Mouse (Mus musculus): Measurements from ENCODE around the gene Emcn. TPM values are rescaled to one million over a fixed set of nuclear protein-coding genes. Genes with fewer than 3 reads are reported as not detected.

Gene Emcn
- total RNA-seq, 1 experiment from 2014 or later, result not detected

GRCm38 (mm10) chr3:137367826-137368325, 27.0 kb downstream of the Emcn start:
- no peak for ATAC-seq (replicated peaks; ENCODE audit: insufficient number of reproducible peaks, low FRiP score, low TSS enrichment, poor library complexity, severe bottlenecking)

GRCm38 (mm10) chr3:137372854-137373253, 32.0 kb downstream of the Emcn start:
- ATAC-seq (replicated peaks; ENCODE audit: insufficient number of reproducible peaks, low FRiP score, low TSS enrichment, poor library complexity, severe bottlenecking), result no peak

- ATAC-seq (replicated peaks; ENCODE audit: insufficient number of reproducible peaks, low FRiP score, low TSS enrichment, poor library complexity, severe bottlenecking), result no peak
Measured at GRCm38 (mm10) chr3:137382311-137382710, 41.4 kb downstream of the Emcn start.

GRCm38 (mm10) chr3:137395588-137395987, 54.7 kb downstream of the Emcn start:
- no peak for ATAC-seq (replicated peaks; ENCODE audit: insufficient number of reproducible peaks, low FRiP score, low TSS enrichment, poor library complexity, severe bottlenecking)

GRCm38 (mm10) chr3:137415451-137416086, 74.7 kb downstream of the Emcn start:
- no peak for ATAC-seq (replicated peaks; ENCODE audit: insufficient number of reproducible peaks, low FRiP score, low TSS enrichment, poor library complexity, severe bottlenecking)

GRCm38 (mm10) chr3:137418636-137419035, 77.8 kb downstream of the Emcn start:
- no peak for ATAC-seq (replicated peaks; ENCODE audit: insufficient number of reproducible peaks, low FRiP score, low TSS enrichment, poor library complexity, severe bottlenecking)

GRCm38 (mm10) chr3:137429516-137429915, 88.6 kb downstream of the Emcn start:
- ATAC-seq (replicated peaks; ENCODE audit: insufficient number of reproducible peaks, low FRiP score, low TSS enrichment, poor library complexity, severe bottlenecking), result no peak

- no peak for ATAC-seq (replicated peaks; ENCODE audit: insufficient number of reproducible peaks, low FRiP score, low TSS enrichment, poor library complexity, severe bottlenecking)
Measured at GRCm38 (mm10) chr3:137464902-137465629, 124.2 kb downstream of the Emcn start.

- ATAC-seq (replicated peaks; ENCODE audit: insufficient number of reproducible peaks, low FRiP score, low TSS enrichment, poor library complexity, severe bottlenecking), result no peak
Measured at GRCm38 (mm10) chr3:137465953-137466352, 125.1 kb downstream of the Emcn start.

- ATAC-seq (replicated peaks; ENCODE audit: insufficient number of reproducible peaks, low FRiP score, low TSS enrichment, poor library complexity, severe bottlenecking), result no peak
Measured at GRCm38 (mm10) chr3:137466766-137467165, 125.9 kb downstream of the Emcn start.

- no peak for ATAC-seq (replicated peaks; ENCODE audit: insufficient number of reproducible peaks, low FRiP score, low TSS enrichment, poor library complexity, severe bottlenecking)
Measured at GRCm38 (mm10) chr3:137467386-137467785, 126.5 kb downstream of the Emcn start.

GRCm38 (mm10) chr3:137472145-137472544, 131.3 kb downstream of the Emcn start:
- ATAC-seq (replicated peaks; ENCODE audit: insufficient number of reproducible peaks, low FRiP score, low TSS enrichment, poor library complexity, severe bottlenecking), result no peak

GRCm38 (mm10) chr3:137479761-137480339, 139.0 kb downstream of the Emcn start:
- ATAC-seq (replicated peaks; ENCODE audit: insufficient number of reproducible peaks, low FRiP score, low TSS enrichment, poor library complexity, severe bottlenecking), result no peak

GRCm38 (mm10) chr3:137481157-137481556, 140.3 kb downstream of the Emcn start:
- no peak for ATAC-seq (replicated peaks; ENCODE audit: insufficient number of reproducible peaks, low FRiP score, low TSS enrichment, poor library complexity, severe bottlenecking)

All from monocyte, adult 5-6 weeks (primary cell).